Mouse (Mus musculus) hindbrain, embryonic 11.5 days (tissue): ENCODE data around the gene 1700001P01Rik. TPM values are rescaled to one million over a fixed set of nuclear protein-coding genes. Genes with fewer than 3 reads are reported as not detected.

Experiments
- ATAC-seq: fragments of 200-750 bp; cut with Nextera tagmentation; 2 replicates; pipeline ENCODE4 v1.8.0; 2017; ENCODE audit warnings: mild to moderate bottlenecking, moderate TSS enrichment, moderate library complexity; ENCODE audit not compliant: low FRiP score
- DNase-seq: peaks from one replicate; pipeline ENCODE4 v3.0.0-alpha.2; 2015; ENCODE audit warnings: low spot score
- H3K27ac ChIP-seq: fragments of 300-500 bp; sonication (generic); 2 replicates; pipeline ENCODE4 v1.5.1; 2014; ENCODE audit warnings: mild to moderate bottlenecking, low read depth, low read length
- H3K27me3 ChIP-seq: fragments of 300-500 bp; sonication (generic); 2 replicates; pipeline ENCODE4 v1.6.1; 2014; ENCODE audit warnings: mild to moderate bottlenecking, low read length, moderate library complexity, mixed read lengths; ENCODE audit not compliant: control insufficient read depth, insufficient read depth
- H3K36me3 ChIP-seq: fragments of 300-500 bp; sonication (generic); 2 replicates; pipeline ENCODE4 v1.6.1; 2014; ENCODE audit warnings: mild to moderate bottlenecking, low read length, moderate library complexity, mixed read lengths; ENCODE audit not compliant: control insufficient read depth, insufficient read depth
- H3K4me1 ChIP-seq: fragments of 300-500 bp; sonication (generic); replicated peaks from 2 replicates; pipeline ENCODE4 v1.6.1; 2014; ENCODE audit warnings: low read length, mixed read lengths; ENCODE audit not compliant: control insufficient read depth, insufficient read depth
- H3K4me2 ChIP-seq: fragments of 300-500 bp; sonication (generic); replicated peaks from 2 replicates; pipeline ENCODE4 v1.6.1; 2014; ENCODE audit warnings: mild to moderate bottlenecking, low read depth, low read length
- H3K4me3 ChIP-seq: fragments of 300-500 bp; sonication (generic); 2 replicates; pipeline ENCODE4 v1.5.1; 2014; ENCODE audit warnings: low read depth, low read length
- H3K9ac ChIP-seq: fragments of 300-500 bp; sonication (generic); 2 replicates; pipeline ENCODE4 v1.6.1; 2014; ENCODE audit warnings: low read depth, low read length
- H3K9me3 ChIP-seq: fragments of 300-500 bp; sonication (generic); 2 replicates; pipeline ENCODE4 v1.6.1; 2016; ENCODE audit warnings: low read length; ENCODE audit not compliant: control insufficient read depth
- WGBS: fragments of 180-500 bp; shearing (Covaris S2); extraction: QIAGEN DNeasy Blood & Tissue Kit; methylation state at CpG from one replicate; pipeline ENCODE4 v1.1.7; 2014; 5-methylcytosine and 5-hydroxymethylcytosine counted together
- polyA plus RNA-seq: library from polyadenylated mRNA; unstranded; fragments of >200 nt; fragmentation: Nextera tagmentation; extraction: Ambion mirVana; gene quantifications from 2 replicates; pipeline ENCODE4 v1.2.1, GENCODE M21; 2014

The 1700001P01Rik gene
- polyA plus RNA-seq, 1 experiment from 2014 or later = 0.39 TPM

DNA sequence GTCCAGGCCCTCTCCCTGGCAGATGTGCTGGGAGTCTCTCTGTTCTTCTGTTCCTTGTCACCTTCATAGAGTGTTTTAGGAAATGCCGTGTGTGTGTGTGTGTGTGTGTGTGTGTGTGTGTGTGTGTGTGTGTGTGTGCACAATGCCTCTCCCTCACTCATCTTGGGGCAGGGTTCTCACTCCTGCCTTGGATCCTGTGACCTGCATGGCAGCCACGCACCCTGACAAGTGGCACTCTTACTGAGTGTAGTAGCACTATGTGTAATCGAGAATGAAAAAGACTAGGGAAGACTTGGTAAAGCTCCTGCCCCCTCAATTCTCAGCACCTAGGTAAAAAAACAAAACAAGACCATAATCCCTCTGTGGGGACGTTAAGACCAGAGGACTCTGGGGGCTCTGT is 43.4 kb upstream of the 1700001P01Rik start:
- H3K9ac ChIP-seq = peak overlapping the region; percentile 65
- H3K36me3 ChIP-seq = no peaks in the 10 kb centered on the region; the same call in 1 of the 2 replicates
- no peak overlapping the region for H3K4me3 ChIP-seq
- H3K27me3 ChIP-seq = no peaks in the 10 kb centered on the region
- DNase-seq (no peak), ATAC-seq (no peak)
- H3K27ac ChIP-seq = peak overlapping the region; percentile 83
- no peak overlapping the region for H3K4me2 ChIP-seq
- peaks cover 11% of the 10 kb centered on the region for H3K4me1 ChIP-seq
- WGBS = 55% methylated on average over 4 of the region's 4 CpGs
- no peaks in the 10 kb centered on the region for H3K9me3 ChIP-seq

DNA sequence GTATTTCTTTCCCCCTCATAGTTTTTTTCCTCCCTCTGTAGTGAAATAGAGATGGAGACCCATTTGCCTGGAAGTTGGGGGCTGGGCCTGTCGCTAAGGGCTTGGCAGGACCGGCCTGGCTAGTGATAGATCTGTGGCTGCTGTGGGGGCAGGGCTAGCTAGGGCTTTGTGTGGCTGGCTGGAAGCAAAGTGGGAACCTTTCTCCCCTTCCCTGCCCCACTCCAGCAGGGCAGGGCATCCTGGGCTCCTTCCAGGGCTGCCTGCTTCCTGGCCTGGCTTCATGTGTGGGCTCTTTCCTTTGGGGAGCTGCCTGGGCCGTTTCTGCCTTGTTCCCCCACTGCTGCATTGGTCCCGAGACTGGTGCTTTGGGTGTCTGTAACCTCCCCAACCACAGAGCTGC is 42.9 kb upstream of the 1700001P01Rik start:
- ATAC-seq (peak; percentile 71), DNase-seq (peak; percentile 76)
- H3K36me3 ChIP-seq = no peaks in the 10 kb centered on the region
- H3K4me3 ChIP-seq = no peak overlapping the region
- no peak overlapping the region for H3K4me2 ChIP-seq
- H3K27ac ChIP-seq = peak overlapping the region; percentile 83
- 4% methylated on average over 4 of the region's 4 CpGs for WGBS
- H3K4me1 ChIP-seq = peaks cover 14% of the 10 kb centered on the region
- no peaks in the 10 kb centered on the region for H3K27me3 ChIP-seq
- H3K9ac ChIP-seq = peak overlapping the region; percentile 65
- H3K9me3 ChIP-seq = no peaks in the 10 kb centered on the region

DNA sequence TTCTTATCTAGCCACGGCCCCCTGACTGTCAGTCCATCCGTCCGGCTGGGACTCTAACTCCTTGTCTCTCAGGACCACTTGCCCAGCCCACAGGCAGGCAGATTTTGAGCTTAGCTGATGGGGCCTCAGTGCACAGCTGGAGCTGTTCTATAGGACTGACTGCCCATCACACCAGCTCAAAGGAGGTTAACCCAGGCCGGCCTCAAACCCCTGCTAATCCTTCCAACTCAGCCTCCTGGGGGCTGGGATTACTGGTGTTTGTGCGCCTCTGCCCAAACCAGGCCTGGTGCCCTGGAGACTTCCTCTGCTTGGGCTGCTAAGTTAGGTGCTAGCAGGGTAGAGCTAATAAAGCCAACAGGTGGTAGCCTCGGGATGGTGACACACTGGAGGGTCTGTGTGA is 42.3 kb upstream of the 1700001P01Rik start:
- Histone ChIP-seq H3K9me3 (no peaks in the 10 kb centered on the region), H3K36me3 (no peaks in the 10 kb centered on the region), H3K9ac (peak overlapping the region; percentile 65; the same call in 1 of the 2 replicates), H3K27ac (peak overlapping the region; percentile 83), H3K4me3 (no peak overlapping the region), H3K4me1 (peaks cover 19% of the 10 kb centered on the region), H3K4me2 (no peak overlapping the region), H3K27me3 (no peaks in the 10 kb centered on the region)
- ATAC-seq (no peak), DNase-seq (peak; percentile 25)
- 40% methylated on average over 6 of the region's 6 CpGs for WGBS

DNA sequence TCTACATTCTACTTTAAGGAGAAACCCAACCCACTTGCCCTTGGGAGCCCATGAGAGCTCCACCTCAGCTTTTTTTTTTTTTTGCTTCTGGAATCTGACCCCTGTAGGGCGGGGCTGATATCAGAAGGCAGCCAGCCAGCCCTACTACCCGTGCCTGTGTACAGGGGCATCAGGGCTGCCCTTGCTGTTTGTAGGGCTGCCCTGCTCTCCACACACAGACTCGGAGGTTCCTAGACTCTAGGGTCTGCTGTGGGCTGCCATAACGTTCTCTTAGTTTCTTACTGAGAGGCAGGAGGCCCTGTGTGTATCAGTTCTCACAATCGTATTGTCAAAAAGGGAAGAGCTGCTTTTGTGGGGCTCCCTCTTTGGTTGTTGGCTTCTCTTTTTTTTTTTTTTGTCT is 41.7 kb upstream of the 1700001P01Rik start:
- H3K27me3 ChIP-seq = no peaks in the 10 kb centered on the region
- no peak for ATAC-seq
- H3K36me3 ChIP-seq = no peaks in the 10 kb centered on the region
- H3K27ac ChIP-seq = 0 out of 2 replicates have a peak overlapping the region, but pooled peaks have one; percentile 47
- no peaks in the 10 kb centered on the region for H3K9me3 ChIP-seq
- H3K4me1 ChIP-seq = peaks cover 25% of the 10 kb centered on the region
- 38% methylated on average over 5 of the region's 5 CpGs for WGBS
- H3K4me2 ChIP-seq = no peak overlapping the region
- H3K9ac ChIP-seq = no peak overlapping the region
- no peak overlapping the region for H3K4me3 ChIP-seq
- no peak for DNase-seq

DNA sequence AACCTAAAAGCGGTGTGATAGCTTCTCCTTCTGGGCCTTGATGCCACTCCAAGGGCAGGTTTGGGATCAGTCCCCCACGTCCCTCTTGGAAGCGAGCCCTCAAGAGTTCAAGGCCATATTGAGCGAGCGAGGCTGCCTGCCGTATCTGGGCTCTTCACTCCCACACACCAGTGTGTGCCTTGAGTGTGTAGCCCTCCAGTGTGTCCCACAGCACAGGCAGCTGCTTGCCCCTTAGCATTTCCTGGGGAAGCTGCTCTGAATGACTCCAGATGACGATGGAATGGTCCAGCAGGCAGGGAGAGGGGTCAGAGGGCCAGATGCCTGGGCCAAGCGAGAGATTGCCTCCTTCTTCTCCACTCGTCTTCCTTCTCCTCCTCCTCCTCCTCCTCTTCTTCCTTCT is 41.2 kb upstream of the 1700001P01Rik start:
- H3K4me2 ChIP-seq = no peak overlapping the region
- no peak overlapping the region for H3K9ac ChIP-seq
- H3K4me1 ChIP-seq = peaks cover 28% of the 10 kb centered on the region
- H3K27me3 ChIP-seq = no peaks in the 10 kb centered on the region
- 57% methylated on average over 9 of the region's 9 CpGs for WGBS
- H3K27ac ChIP-seq = no peak overlapping the region
- no peaks in the 10 kb centered on the region for H3K9me3 ChIP-seq
- H3K36me3 ChIP-seq = no peaks in the 10 kb centered on the region
- no peak overlapping the region for H3K4me3 ChIP-seq
- DNase-seq (no peak), ATAC-seq (no peak)

DNA sequence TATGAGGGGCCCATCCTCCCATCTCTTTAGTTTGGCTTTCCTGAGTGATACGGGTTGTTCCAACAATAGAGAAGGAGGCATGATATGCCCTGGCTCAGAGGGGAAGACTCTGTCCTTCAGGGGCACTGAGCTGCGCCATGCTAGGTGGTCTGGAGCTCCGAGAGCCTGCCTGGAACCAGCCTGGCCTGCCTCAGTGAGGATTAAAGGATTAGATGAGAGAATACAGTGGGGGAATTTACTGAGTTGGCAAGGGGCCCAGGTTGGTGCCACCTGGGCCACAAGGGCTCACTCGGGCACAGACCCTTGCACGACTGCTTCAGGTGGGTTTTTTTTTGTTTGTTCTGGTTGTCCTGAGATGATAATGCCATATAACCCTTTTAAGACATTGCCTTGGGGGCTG is 40.5 kb upstream of the 1700001P01Rik start:
- Histone ChIP-seq H3K36me3 (no peaks in the 10 kb centered on the region), H3K4me1 (peaks cover 34% of the 10 kb centered on the region), H3K4me3 (no peak overlapping the region), H3K4me2 (no peak overlapping the region), H3K9ac (no peak overlapping the region), H3K9me3 (no peaks in the 10 kb centered on the region), H3K27me3 (no peaks in the 10 kb centered on the region), H3K27ac (no peak overlapping the region)
- 79% methylated on average over 5 of the region's 5 CpGs for WGBS
- ATAC-seq = no peak
- no peak for DNase-seq

DNA sequence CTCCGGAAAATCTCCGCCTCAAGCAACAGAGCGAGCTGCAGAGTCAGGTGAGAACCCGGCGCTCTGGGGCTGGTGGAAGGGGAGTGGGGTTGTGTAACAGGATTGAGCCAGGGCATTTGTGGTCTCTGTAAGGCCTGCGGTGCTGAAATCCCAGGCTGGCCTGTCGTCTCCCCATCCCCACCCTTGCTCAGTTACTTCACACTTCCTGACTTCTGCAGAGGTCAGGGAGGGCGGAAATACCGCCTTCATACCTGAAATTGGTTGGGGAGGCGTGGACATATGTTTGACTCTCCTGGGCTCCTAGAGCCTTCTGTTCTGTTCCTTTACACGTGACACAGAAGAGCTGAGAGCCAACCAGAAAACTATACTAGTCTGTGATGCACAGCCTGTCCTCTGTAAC is 40.0 kb upstream of the 1700001P01Rik start:
- 0 out of 2 replicates have a peak overlapping the region, but pooled peaks have one; percentile 0 for H3K27ac ChIP-seq
- no peak overlapping the region for H3K9ac ChIP-seq
- no peak for ATAC-seq

DNA sequence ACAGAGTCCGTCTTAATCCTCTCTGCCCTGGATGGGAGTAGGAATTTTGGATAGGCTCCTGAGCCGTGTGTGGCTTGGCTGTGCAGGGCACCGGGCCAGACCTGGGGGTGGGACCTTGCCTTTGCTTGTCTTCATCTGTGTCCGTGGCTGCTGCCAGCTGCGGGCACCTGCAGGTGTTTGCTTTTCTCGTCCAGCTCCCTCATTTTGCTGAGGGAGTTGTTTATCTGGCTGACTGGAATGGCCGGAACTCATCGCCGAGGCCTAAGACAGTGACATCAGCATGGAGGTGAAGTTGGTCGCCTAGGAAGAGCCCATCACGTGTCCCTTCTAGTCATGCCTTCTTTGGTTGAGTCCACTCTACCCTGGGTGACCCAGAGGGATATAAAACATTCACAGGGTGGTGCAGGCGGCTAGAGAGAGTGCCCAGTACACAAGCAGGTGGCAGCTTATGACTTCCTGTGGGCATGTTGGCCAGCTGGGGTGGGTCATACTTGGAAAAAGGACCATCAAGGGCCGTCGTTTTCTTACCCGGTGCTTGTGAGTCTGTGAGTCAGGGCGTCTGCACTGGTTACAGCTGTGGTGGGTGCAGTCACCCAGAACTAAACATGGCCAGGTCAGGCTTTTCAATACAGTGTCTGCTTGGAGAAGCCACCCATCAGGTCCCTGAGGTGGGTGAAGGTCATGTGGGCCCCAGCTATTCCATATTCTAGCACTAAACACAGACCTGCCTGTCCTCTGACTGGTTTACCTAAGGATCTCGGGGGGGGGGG is 38.2 kb upstream of the 1700001P01Rik start:
- Histone ChIP-seq H3K27me3 (no peaks in the 10 kb centered on the region), H3K4me3 (no peak overlapping the region), H3K9me3 (no peaks in the 10 kb centered on the region), H3K36me3 (0 out of 2 replicates have a peak, but pooled peaks cover 1% of the 10 kb centered on the region), H3K9ac (no peak overlapping the region), H3K4me1 (peaks cover 38% of the 10 kb centered on the region), H3K27ac (peak overlapping the region; percentile 89), H3K4me2 (no peak overlapping the region)
- DNase-seq (no peak), ATAC-seq (no peak)
- 82% methylated on average over 16 of the region's 17 CpGs for WGBS

More for the DNA sequence above, 40.0 kb upstream of the 1700001P01Rik start:
- H3K27me3 ChIP-seq = no peaks in the 10 kb centered on the region
- DNase-seq = no peak
- no peak overlapping the region for H3K4me3 ChIP-seq
- H3K9me3 ChIP-seq = no peaks in the 10 kb centered on the region
- WGBS = 76% methylated on average over 11 of the region's 11 CpGs
- H3K4me2 ChIP-seq = no peak overlapping the region
- H3K36me3 ChIP-seq = no peaks in the 10 kb centered on the region
- peaks cover 34% of the 10 kb centered on the region for H3K4me1 ChIP-seq

DNA sequence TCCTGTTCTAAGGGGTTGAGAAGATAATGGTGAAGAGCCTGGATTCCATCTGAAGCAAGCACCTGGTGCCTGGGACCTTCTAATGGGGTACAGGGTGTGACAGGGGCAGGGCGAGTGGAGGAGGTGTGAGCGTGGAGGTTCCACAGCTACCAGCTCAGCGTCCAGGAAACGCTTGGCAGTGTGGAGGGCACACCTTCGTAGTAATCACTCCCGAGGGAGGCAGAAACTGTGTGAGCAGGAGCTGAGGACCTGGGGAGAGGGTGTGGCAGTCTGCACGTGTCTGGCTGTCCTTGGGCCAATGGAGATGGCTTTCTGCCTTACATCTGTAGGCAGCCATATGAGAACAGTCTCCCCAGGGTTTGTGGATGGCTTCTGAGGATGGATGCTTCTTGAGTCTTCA is 37.4 kb upstream of the 1700001P01Rik start:
- peak overlapping the region; percentile 28 for H3K4me2 ChIP-seq
- peak; percentile 22; the same call in 1 of the 2 replicates for ATAC-seq
- WGBS = 60% methylated on average over 7 of the region's 7 CpGs
- no peak for DNase-seq
- peaks cover 37% of the 10 kb centered on the region for H3K4me1 ChIP-seq
- peak overlapping the region; percentile 45 for H3K9ac ChIP-seq
- H3K27ac ChIP-seq = peak overlapping the region; percentile 89
- H3K27me3 ChIP-seq = no peaks in the 10 kb centered on the region
- 0 out of 2 replicates have a peak, but pooled peaks cover 3% of the 10 kb centered on the region for H3K36me3 ChIP-seq
- no peak overlapping the region for H3K4me3 ChIP-seq
- H3K9me3 ChIP-seq = no peaks in the 10 kb centered on the region
